Mouse (Mus musculus): ENCODE measurements around the gene Atad2b. TPM values are rescaled to one million over a fixed set of nuclear protein-coding genes. Genes with fewer than 3 reads are reported as not detected.
"Not testable (repeated sequence)": the region's sequence is repeated elsewhere in the genome, so short reads cannot be mapped to it uniquely, and the experiment has no call there.

Atad2b gene
- total and polyA plus RNA-seq, 3 experiments, result 6.9 to 10.3 (median 7.3) TPM

DNA sequence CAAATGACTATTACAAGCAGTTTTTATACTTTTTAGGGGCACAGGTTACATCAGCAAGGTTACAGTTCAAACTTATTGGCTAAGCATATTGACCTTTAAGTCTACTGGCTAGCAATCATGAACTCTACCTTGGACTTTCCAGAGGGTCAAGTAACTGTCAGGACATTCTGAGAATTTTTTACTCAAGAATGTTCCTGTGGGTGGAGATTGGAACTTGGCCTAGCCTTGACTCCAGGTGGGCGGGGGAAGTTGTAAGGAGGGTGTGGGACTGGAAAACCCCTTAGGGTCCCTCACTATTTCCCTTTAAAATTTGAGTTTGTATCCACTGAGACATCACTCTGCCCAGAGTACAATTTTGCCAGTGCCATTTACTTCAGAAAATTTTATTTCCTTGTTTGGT lies 6.7 kb upstream of the Atad2b start:
- H3K4me3 ChIP-seq (replicated peaks in 1 of 3; ENCODE audit: low read depth in 2 of 3, low read length in 2 of 3, poor library complexity in 1 of 3); H3K27ac ChIP-seq (ENCODE audit: insufficient read depth, low read depth); H3K9ac ChIP-seq (ENCODE audit: insufficient read depth, low read depth); H3K4me2 ChIP-seq (ENCODE audit: insufficient read depth, low read depth, poor library complexity, severe bottlenecking); dilution Hi-C loops (cut with MboI; ENCODE audit: extremely low pct_ligation_motif_present, extremely low pct_unique_long_range_greater_than_20kb, low sequenced_read_pairs); H3K27me3 ChIP-seq (replicated peaks); H3K36me3 ChIP-seq (replicated peaks in 1 of 2; ENCODE audit: control insufficient read depth in 1 of 2, insufficient read depth in 1 of 2, low read length in 1 of 2); H3K9me3 ChIP-seq (replicated peaks; ENCODE audit: low read length); DNase-seq (ENCODE audit: extremely low read depth); H3K79me2 ChIP-seq (replicated peaks; ENCODE audit: control insufficient read depth, extremely low read depth, insufficient read depth, poor library complexity, severe bottlenecking): not testable (repeated sequence)
- in situ Hi-C loops (cut with MboI; ENCODE audit: low pct_ligation_motif_present, low pct_unique_long_range_greater_than_20kb, low sequenced_read_pairs), result loop anchor here (25.0 kb wide), 1 partner anchor 1348 kb away; the partner anchor contains the start of gene Dtnb
- H3K4me1 ChIP-seq (ENCODE audit: control insufficient read depth in 1 of 2, insufficient read depth in 2 of 2), result peaks cover 0 to 26% of the 10 kb centered on the region in 2 experiments; a peak in 2 of 4 replicates

DNA sequence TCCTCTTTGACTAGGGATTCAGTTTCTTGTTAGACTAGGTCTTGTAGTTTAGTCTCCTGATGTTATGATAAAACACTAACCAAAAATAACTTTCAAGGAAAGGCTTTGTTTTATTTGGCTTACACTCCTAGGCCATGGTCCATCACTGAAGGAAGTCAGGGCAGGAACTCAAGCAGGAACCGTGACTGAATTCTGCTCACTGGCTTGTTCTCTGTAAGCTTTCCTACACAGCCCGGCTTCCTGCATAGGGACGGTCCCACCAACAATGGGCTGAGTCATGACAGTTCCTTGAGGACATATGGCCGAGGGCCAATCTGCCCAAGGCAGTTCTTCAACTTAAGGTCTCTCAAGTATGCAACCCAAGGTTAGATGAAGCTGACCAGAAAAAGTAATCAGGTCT lies 5.4 kb upstream of the Atad2b start:
- peak; percentile 16 for DNase-seq (ENCODE audit: extremely low read depth)
- in situ Hi-C loops (cut with MboI; ENCODE audit: low pct_ligation_motif_present, low pct_unique_long_range_greater_than_20kb, low sequenced_read_pairs) (loop anchor here (25.0 kb wide), 1 partner anchor 1349 kb away; the partner anchor contains the start of gene Dtnb), dilution Hi-C loops (cut with MboI; ENCODE audit: extremely low pct_ligation_motif_present, extremely low pct_unique_long_range_greater_than_20kb, low sequenced_read_pairs) (no loop called here)
- no peak for TF ChIP-seq NRF1 (IDR thresholded peaks at IDR 0.05; ENCODE audit: low read depth, low read length)
- TF ChIP-seq ZNF384 (IDR thresholded peaks at IDR 0.05; ENCODE audit: low read depth, low read length), result 0 out of 2 replicates have a peak, but pooled peaks have one; percentile 21
- Histone ChIP-seq H3K27ac (ENCODE audit: insufficient read depth, low read depth) (no peak overlapping the region), H3K9ac (ENCODE audit: insufficient read depth, low read depth) (no peak overlapping the region), H3K79me2 (replicated peaks; ENCODE audit: control insufficient read depth, extremely low read depth, insufficient read depth, poor library complexity, severe bottlenecking) (no peaks in the 10 kb centered on the region), H3K27me3 (replicated peaks) (no peaks in the 10 kb centered on the region), H3K9me3 (replicated peaks; ENCODE audit: low read length) (peaks cover 2% of the 10 kb centered on the region), H3K4me2 (ENCODE audit: insufficient read depth, low read depth, poor library complexity, severe bottlenecking) (no peak overlapping the region), H3K36me3 (replicated peaks in 1 of 2; ENCODE audit: control insufficient read depth in 1 of 2, insufficient read depth in 1 of 2, low read length in 1 of 2) (no peaks in the 10 kb centered on the region), H3K4me3 (replicated peaks in 1 of 3; ENCODE audit: low read depth in 2 of 3, low read length in 2 of 3, poor library complexity in 1 of 3) (no peak overlapping the region), H3K4me1 (ENCODE audit: control insufficient read depth in 1 of 2, insufficient read depth in 2 of 2) (peaks cover 0 to 20% of the 10 kb centered on the region in 2 experiments; a peak in 2 of 4 replicates)

DNA sequence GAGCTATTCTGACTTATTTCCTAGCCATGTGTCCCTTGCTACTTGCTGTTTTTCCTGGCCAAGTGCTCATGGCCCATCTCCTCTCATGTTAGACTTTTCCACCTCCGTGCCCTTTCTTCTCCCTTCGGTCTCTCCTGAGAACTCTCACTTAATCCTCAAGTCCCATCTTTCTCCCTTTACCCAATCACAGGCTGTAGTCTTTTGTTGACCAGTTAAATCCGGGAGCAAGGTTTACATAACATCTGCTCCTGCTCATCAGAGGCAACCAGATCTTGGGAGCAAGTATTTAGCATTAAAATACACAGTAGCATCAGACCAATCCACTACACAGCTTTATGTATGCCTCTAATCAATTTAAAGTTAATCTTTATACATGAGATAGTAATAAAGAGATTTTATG lies 2.7 kb upstream of the Atad2b start:
- H3K27me3 ChIP-seq (replicated peaks), result no peaks in the 10 kb centered on the region
- in situ Hi-C loops (cut with MboI; ENCODE audit: low pct_ligation_motif_present, low pct_unique_long_range_greater_than_20kb, low sequenced_read_pairs) (loop anchor here (25.0 kb wide), 1 partner anchor 1352 kb away; the partner anchor contains the start of gene Dtnb), dilution Hi-C loops (cut with MboI; ENCODE audit: extremely low pct_ligation_motif_present, extremely low pct_unique_long_range_greater_than_20kb, low sequenced_read_pairs) (no loop called here)
- H3K27ac ChIP-seq (ENCODE audit: insufficient read depth, low read depth), result no peak overlapping the region
- no peak for DNase-seq (ENCODE audit: extremely low read depth)
- no peak overlapping the region for H3K4me3 ChIP-seq (replicated peaks in 1 of 3; ENCODE audit: low read depth in 2 of 3, low read length in 2 of 3, poor library complexity in 1 of 3)
- H3K9me3 ChIP-seq (replicated peaks; ENCODE audit: low read length), result peaks cover 2% of the 10 kb centered on the region
- TF ChIP-seq EP300 (IDR thresholded peaks at IDR 0.05; ENCODE audit: low read length), result no peak
- no peak for TF ChIP-seq MAZ (IDR thresholded peaks at IDR 0.05; ENCODE audit: low read depth, low read length)
- TF ChIP-seq MXI1 (IDR thresholded peaks at IDR 0.05; ENCODE audit: low read depth, low read length), result no peak
- no peak for TF ChIP-seq ZC3H11A (IDR thresholded peaks at IDR 0.05; ENCODE audit: low read depth, low read length)
- no peak for TF ChIP-seq ZNF384 (IDR thresholded peaks at IDR 0.05; ENCODE audit: low read depth, low read length)
- TF ChIP-seq SIN3A (IDR thresholded peaks at IDR 0.05; ENCODE audit: low read length), result no peak
- peaks cover 0 to 20% of the 10 kb centered on the region in 2 experiments; a peak in 2 of 4 replicates for H3K4me1 ChIP-seq (ENCODE audit: control insufficient read depth in 1 of 2, insufficient read depth in 2 of 2)
- no peaks in the 10 kb centered on the region for H3K36me3 ChIP-seq (replicated peaks in 1 of 2; ENCODE audit: control insufficient read depth in 1 of 2, insufficient read depth in 1 of 2, low read length in 1 of 2)
- no peak overlapping the region for H3K4me2 ChIP-seq (ENCODE audit: insufficient read depth, low read depth, poor library complexity, severe bottlenecking)
- H3K9ac ChIP-seq (ENCODE audit: insufficient read depth, low read depth), result no peak overlapping the region
- H3K79me2 ChIP-seq (replicated peaks; ENCODE audit: control insufficient read depth, extremely low read depth, insufficient read depth, poor library complexity, severe bottlenecking), result peaks cover 4% of the 10 kb centered on the region; the same call in 1 of the 2 replicates
